Mouse (Mus musculus) mouse embryonic stem cell (cell line): ENCODE results near the gene Nanos1.

Experiments
- in situ Hi-C, 2 experiments: fragments of 300-500 bp; cut with MboI; formaldehyde crosslinking; loops; 1 replicate in 1 of 2; 3 replicates in 1 of 2; pipeline ENCODE4 v1.14.3; 2019 to 2020; ENCODE audit warnings: low sequenced_read_pairs in 2 of 2, low pct_unique_long_range_greater_than_20kb in 1 of 2, mixed read lengths in 1 of 2; ENCODE audit not compliant: unreplicated experiment in 1 of 2

Gene Nanos1

GRCm38 (mm10) chr19:60784712-60785111 lies 28.9 kb downstream of the Nanos1 start:
- in situ Hi-C loops = no loop called here

- in situ Hi-C loops = no loop called here
These were observed 31.8 kb downstream of the Nanos1 start for GRCm38 (mm10) chr19:60787465-60788150.

GRCm38 (mm10) chr19:60788214-60788960 lies 32.6 kb downstream of the Nanos1 start:
- in situ Hi-C loops = no loop called here

GRCm38 (mm10) chr19:60789452-60789851 lies 33.7 kb downstream of the Nanos1 start:
- in situ Hi-C loops = no loop called here

GRCm38 (mm10) chr19:60789919-60790506 lies 34.2 kb downstream of the Nanos1 start:
- in situ Hi-C loops = no loop called here

- in situ Hi-C loops = no loop called here
These were observed 34.9 kb downstream of the Nanos1 start, which contains the start of gene Eif3a for GRCm38 (mm10) chr19:60790551-60791161. TSS of gene Eif3a (minus strand) at chr19:60790658.

GRCm38 (mm10) chr19:60791164-60791563 lies 35.4 kb downstream of the Nanos1 start:
- in situ Hi-C loops = no loop called here

- in situ Hi-C loops = no loop called here
These were observed 37.5 kb downstream of the Nanos1 start for GRCm38 (mm10) chr19:60793170-60793707.

GRCm38 (mm10) chr19:60795244-60795643 lies 39.5 kb downstream of the Nanos1 start:
- in situ Hi-C loops = no loop called here

GRCm38 (mm10) chr19:60797415-60797814 lies 41.6 kb downstream of the Nanos1 start:
- in situ Hi-C loops = no loop called here

GRCm38 (mm10) chr19:60799867-60800569 lies 44.2 kb downstream of the Nanos1 start:
- in situ Hi-C loops = no loop called here

- in situ Hi-C loops = no loop called here
These were observed 49.1 kb downstream of the Nanos1 start for GRCm38 (mm10) chr19:60804903-60805302.
